Mouse (Mus musculus): ENCODE results near the gene Antxr1.

DNA sequence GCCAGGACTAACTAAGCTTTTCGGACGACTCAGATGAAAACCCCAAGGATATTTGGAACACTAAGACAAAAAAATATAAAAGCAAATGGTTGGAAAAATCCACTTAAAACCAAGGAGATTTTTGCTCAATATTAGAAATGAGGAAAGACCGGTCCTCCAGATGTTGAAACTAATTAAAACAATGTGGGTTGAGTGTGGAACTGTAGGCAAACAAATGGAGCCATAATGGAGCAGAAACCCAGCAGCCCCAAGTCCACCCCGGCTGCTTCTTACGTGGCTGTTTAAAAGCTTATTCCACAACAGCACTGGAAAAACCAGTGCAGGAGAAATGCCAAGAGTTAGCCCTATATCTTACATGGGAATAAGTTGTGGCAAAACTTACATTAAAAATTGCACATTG lies 32.9 kb downstream of the Antxr1 start:
- TF ChIP-seq CTCF (IDR thresholded peaks at IDR 0.05; ENCODE audit: insufficient read depth, low read length) (no peak), POLR2A (IDR thresholded peaks at IDR 0.05; ENCODE audit: borderline replicate concordance, extremely low read depth, low read depth, low read length) (no peak)

Data from lung, adult 2 months (tissue).